Mouse (Mus musculus) E14TG2a.4 (cell line): ENCODE measurements around the gene Fam166a.

Experiments used
- H3K27me3 ChIP-seq: 2 replicates; pipeline ENCODE4 v1.6.1; 2014; ENCODE audit warnings: low read length, control low read depth; ENCODE audit not compliant: insufficient read depth
- H3K36me3 ChIP-seq: 2 replicates; pipeline ENCODE4 v1.6.1; 2014; ENCODE audit warnings: low read length, control low read depth; ENCODE audit not compliant: insufficient read depth
- H3K4me1 ChIP-seq: replicated peaks from 2 replicates; pipeline ENCODE4 v1.6.1; 2014; ENCODE audit warnings: low read depth, low read length, control low read depth
- H3K4me3 ChIP-seq: replicated peaks from 2 replicates; pipeline ENCODE4 v1.5.1; 2014; ENCODE audit warnings: mild to moderate bottlenecking, low read length
- H3K9me3 ChIP-seq: 2 replicates; pipeline ENCODE4 v1.6.1; 2014; ENCODE audit warnings: low read length, control low read depth
- CTCF ChIP-seq: conservative IDR thresholded peaks from 2 replicates; pipeline ENCODE4 v1.5.1; 2014; ENCODE audit warnings: low read length
- NANOG ChIP-seq: IDR thresholded peaks from 2 replicates; pipeline ENCODE4 v1.6.1; 2014; ENCODE audit warnings: borderline replicate concordance, low read length, mixed read lengths
- POU5F1 ChIP-seq: IDR thresholded peaks from 2 replicates; pipeline ENCODE4 v1.6.1; 2014; ENCODE audit warnings: low read length, borderline replicate concordance

The Fam166a gene

DNA sequence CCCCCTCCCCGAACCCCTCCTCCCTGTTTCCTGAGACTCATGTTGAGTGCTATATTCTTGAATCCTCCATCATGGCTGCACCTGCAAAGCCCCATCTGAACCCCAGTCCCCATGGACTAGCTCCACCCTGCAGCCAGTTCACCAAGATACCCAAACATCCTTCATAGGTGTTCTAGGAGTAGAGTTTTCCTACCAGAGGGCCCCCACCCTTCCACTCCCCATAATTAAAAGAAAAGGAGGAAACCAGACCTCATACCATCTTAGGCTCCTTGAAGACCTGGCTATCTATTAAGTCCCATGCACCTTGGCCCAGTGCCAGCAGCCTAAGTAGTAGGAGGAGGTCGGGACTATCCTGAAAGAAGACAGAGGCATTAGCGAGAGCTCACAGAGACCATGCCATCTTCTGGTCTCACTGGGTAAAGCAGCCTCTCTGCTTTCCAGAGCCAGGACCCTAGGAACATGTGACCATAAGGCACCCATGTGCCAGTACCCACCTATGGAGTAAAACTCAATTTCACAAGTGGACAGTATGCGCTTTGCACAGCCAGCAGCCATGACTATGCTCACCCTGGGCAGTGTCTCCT lies 14.8 kb upstream of the Fam166a start:
- Histone ChIP-seq H3K36me3 (peaks cover 100% of the 10 kb centered on the region), H3K9me3 (no peaks in the 10 kb centered on the region), H3K4me1 (peaks cover 24% of the 10 kb centered on the region), H3K27me3 (no peaks in the 10 kb centered on the region), H3K4me3 (no peak overlapping the region)
- no peak for TF ChIP-seq NANOG
- no peak for TF ChIP-seq POU5F1
- no peak for TF ChIP-seq CTCF

DNA sequence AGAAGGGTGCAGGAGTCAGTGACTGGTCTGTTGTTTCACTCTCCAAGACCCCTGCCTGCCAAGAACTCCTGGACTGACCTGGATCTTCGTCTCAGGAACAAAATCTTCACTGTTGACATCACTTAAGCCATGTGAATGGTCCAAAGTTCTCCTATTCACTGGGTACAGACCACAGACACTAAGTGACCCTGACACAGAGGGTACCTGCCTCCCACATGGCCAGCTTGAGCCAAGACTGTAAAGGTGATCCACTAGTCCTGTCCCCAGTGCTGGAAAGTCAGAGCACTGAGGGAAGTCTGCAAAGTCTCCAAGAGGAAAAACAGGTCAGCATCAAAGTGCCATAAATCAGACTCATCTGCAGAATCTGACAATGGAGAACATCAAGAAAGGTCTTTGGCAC lies 11.0 kb upstream of the Fam166a start:
- Histone ChIP-seq H3K9me3 (no peaks in the 10 kb centered on the region), H3K27me3 (0 out of 2 replicates have a peak, but pooled peaks cover 5% of the 10 kb centered on the region), H3K36me3 (peaks cover 79% of the 10 kb centered on the region), H3K4me1 (peaks cover 33% of the 10 kb centered on the region), H3K4me3 (no peak overlapping the region)
- no peak for TF ChIP-seq POU5F1
- TF ChIP-seq CTCF = no peak
- TF ChIP-seq NANOG = no peak

DNA sequence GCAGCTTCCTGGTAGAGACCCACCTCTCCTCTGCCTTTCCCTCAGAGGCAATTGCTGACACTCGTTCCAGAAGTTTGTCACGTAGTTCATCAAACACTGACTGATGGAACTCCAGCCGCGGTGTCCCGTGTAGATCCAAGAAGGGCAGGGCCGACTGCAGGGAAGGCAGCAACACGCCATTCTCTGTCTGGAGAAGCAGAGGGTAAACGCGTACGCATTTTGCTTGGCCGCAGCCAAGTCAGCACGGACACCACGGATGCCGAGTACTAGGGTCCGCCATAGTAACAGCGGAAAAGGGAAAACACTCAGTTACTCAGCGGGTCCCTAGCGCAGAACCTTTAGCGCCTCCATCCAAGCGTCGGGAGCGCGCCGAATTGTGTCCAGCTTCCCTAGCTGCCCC lies 7.9 kb upstream of the Fam166a start:
- TF ChIP-seq POU5F1 (no peak), NANOG (no peak), CTCF (no peak)
- peaks cover 53% of the 10 kb centered on the region for H3K4me1 ChIP-seq
- peak overlapping the region; percentile 97 for H3K4me3 ChIP-seq
- peaks cover 8% of the 10 kb centered on the region; the same call in 1 of the 2 replicates for H3K27me3 ChIP-seq
- no peaks in the 10 kb centered on the region for H3K9me3 ChIP-seq
- H3K36me3 ChIP-seq = peaks cover 48% of the 10 kb centered on the region

DNA sequence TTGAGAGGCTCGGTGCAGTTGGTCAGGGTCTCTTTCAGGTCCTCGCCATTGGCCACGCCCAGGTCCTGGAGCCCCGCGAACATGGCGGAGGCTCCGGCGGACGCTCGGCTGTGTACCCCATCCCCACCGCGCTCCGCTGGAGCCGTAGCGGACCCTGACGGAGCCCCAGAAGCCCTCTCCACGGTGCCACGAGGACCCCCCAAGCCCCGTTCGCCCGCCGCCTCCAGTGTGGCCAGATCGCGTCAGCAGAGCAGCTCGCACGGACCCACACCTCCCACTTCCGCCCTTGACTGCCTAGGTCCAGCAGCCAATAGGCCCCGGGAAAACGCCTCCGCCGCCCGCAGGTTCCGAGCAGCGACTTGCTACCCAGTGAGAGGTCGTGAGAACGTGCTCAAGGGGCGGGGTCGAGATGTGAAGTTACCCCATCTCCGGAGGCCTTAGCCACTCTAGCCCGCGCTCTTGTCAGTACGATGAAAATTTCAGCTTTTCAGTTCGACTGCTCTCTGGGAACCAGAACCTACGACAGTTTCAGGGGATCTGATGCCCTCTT lies 7.3 kb upstream of the Fam166a start, which contains the start of gene Nelfb:
Nelfb (minus strand) TSS at position 369 of the 550 bp plus-strand sequence.
- Histone ChIP-seq H3K36me3 (peaks cover 43% of the 10 kb centered on the region), H3K27me3 (peaks cover 8% of the 10 kb centered on the region; the same call in 1 of the 2 replicates), H3K4me1 (peaks cover 52% of the 10 kb centered on the region), H3K4me3 (peak within 1 kb of the TSS; percentile 97), H3K9me3 (no peaks in the 10 kb centered on the region)
- TF ChIP-seq POU5F1 = no peak
- TF ChIP-seq NANOG = no peak
- no peak for TF ChIP-seq CTCF

DNA sequence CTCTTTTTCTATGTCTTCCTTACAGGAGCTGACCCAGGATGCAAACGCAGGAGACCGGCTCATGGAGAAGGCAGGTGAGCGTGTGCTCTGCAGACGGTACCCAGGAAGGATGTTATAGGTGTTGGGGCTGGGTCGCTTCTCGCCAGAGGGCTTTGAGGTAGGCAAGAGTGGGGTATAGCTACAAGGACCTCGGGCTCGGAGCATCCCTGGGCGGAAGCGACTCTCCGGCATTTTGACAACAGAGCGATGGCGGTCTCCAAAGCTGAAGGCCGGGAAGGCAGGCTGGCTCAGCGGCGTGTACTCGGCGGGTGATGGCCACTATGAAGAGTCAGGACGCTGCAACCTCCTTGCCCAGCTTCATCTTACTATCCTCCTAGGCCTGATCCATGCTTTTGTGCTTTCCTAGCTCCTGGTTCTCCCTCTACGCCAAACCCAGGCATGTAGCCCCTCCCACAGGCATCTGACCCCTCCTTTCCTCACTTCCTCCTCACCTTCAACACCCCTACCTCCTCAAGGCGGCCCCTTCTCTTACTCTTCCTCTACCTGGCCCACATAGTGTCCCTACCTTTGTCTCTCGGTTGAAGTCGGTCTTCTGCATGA lies 5.2 kb upstream of the Fam166a start:
- Histone ChIP-seq H3K27me3 (peaks cover 10% of the 10 kb centered on the region), H3K4me3 (peak overlapping the region; percentile 73), H3K36me3 (peaks cover 21% of the 10 kb centered on the region), H3K9me3 (no peaks in the 10 kb centered on the region), H3K4me1 (peaks cover 40% of the 10 kb centered on the region)
- no peak for TF ChIP-seq CTCF
- TF ChIP-seq NANOG = no peak
- no peak for TF ChIP-seq POU5F1

DNA sequence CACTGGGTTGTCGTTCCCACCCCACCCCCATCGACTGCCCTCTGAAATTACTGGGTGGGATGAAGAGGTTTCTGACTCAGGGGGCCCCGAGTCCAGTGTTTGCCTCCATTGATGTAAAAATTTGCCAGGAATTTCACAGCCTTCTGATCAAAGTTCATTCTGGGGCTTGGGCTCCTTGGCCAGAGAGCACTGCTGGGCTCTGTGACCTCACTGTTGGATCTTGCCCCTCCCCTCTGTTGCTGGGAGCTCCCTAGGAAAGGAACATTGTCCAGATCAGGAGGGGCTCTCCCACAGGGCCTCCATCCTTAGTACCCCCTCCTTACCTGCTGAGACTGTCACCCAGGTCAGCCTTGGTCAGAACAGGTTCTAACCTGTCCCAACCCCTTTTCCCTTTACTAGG lies 4.1 kb upstream of the Fam166a start, which contains the start of gene Stpg3:
Stpg3 (minus strand) TSS at position 194 of the 400 bp plus-strand sequence.
- Histone ChIP-seq H3K4me1 (peaks cover 40% of the 10 kb centered on the region), H3K4me3 (peak within 1 kb of the TSS; percentile 73), H3K27me3 (peaks cover 14% of the 10 kb centered on the region), H3K36me3 (peaks cover 12% of the 10 kb centered on the region), H3K9me3 (no peaks in the 10 kb centered on the region)
- TF ChIP-seq NANOG (no peak), POU5F1 (no peak), CTCF (no peak)

DNA sequence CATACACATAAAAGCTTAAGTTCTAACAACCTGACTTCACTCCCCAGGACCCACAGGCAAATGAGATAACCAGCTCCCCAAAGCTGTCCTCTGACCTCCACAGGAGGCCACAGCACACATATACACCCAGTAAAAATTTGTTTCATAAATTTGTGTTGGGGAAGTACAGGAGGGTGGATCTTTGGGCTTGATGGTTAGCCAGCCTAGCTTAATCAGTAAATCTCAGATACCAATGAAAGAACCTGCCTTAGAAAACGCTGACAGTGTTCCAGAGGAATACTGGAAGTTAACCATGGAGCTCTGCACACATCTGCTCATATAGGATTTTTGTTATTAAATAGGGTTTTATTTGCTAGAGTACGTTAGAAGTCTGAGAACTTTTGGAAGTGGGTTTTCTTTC lies 879 bp upstream of the Fam166a start:
- no peaks in the 10 kb centered on the region for H3K9me3 ChIP-seq
- peaks cover 9% of the 10 kb centered on the region for H3K27me3 ChIP-seq
- H3K4me1 ChIP-seq = peaks cover 47% of the 10 kb centered on the region
- H3K4me3 ChIP-seq = no peak overlapping the region
- H3K36me3 ChIP-seq = peaks cover 20% of the 10 kb centered on the region
- TF ChIP-seq NANOG (no peak), POU5F1 (no peak), CTCF (no peak)

DNA sequence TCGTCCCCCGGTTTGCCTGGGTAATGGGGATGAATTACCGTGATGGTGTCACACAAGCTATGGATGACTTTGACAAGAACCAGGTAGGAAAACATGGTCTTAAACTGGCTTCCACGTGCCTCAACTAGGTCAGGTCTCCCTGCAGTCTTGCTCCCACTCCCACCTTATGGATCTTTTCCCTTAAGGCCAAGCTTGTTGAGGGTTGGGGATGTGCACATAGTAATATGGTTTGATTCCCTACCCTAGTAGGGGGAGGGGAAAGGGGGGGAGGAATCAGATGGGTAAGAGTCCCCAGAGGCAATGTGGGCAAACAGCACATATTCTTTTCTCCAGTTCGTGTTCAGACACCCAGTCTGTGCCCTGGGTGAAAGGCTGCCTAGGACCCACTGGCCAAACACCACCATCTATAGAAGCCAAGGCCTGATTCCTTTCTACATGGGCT lies 2.8 kb downstream of the Fam166a start:
- peaks cover 33% of the 10 kb centered on the region for H3K36me3 ChIP-seq
- TF ChIP-seq CTCF (no peak), POU5F1 (no peak), NANOG (no peak)
- H3K4me1 ChIP-seq = peaks cover 43% of the 10 kb centered on the region
- no peaks in the 10 kb centered on the region for H3K9me3 ChIP-seq
- H3K27me3 ChIP-seq = peaks cover 6% of the 10 kb centered on the region
- peak overlapping the region; percentile 99 for H3K4me3 ChIP-seq

DNA sequence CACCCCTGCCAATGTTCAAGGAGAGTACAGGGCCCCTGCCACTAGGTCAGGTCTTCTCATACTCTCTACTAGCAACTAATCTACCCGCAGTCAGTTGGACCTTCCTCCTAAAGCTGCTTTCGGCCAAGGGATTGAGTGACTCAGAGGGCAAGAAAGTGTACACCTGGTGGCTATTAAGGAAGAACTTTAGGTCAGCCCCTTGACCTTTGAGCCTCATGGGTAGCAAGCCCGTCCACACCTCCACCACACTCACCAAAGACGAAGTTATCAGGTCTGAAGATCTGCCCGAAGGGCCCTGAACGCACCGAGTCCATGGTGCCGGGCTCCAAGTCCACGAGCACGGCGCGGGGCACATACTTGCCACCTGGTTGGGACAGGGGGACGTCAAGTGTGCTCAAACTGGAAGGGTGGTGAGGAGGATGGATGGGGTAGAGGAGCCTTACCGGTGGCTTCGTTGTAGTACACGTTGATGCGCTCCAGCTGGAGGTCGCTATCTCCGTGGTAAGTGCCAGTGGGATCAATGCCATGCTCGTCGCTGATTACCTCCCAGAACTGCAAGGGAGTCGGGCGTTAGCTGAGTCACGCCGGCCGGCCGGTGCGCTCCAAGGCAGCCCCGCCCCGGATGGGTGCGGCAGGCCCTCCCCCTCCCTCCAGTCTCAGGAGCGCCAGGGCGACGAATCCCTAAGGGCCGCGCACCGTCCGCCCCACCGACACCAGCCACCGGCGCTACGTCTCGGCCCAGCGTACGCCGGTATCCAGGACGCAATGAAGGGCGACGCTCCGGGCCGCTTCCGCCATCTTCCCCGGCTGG lies 5.3 kb downstream of the Fam166a start:
- H3K4me3 ChIP-seq = peak overlapping the region; percentile 99
- H3K27me3 ChIP-seq = no peaks in the 10 kb centered on the region
- peaks cover 33% of the 10 kb centered on the region for H3K36me3 ChIP-seq
- TF ChIP-seq NANOG = no peak
- no peak for TF ChIP-seq CTCF
- TF ChIP-seq POU5F1 = no peak
- no peaks in the 10 kb centered on the region for H3K9me3 ChIP-seq
- H3K4me1 ChIP-seq = peaks cover 67% of the 10 kb centered on the region
